Mouse (Mus musculus) CD4-positive helper T cell, adult 2 months (primary cell): ENCODE measurements around the gene Jade2.
"Not testable (repeated sequence)": the region's sequence is repeated elsewhere in the genome, so short reads cannot be mapped to it uniquely, and the experiment has no call there.

Experiments
- DNase-seq: peaks from one replicate; pipeline ENCODE4 v3.0.0-alpha.2; 2012; ENCODE audit warnings: low read depth, missing footprints, low spot score

Jade2 gene

DNA sequence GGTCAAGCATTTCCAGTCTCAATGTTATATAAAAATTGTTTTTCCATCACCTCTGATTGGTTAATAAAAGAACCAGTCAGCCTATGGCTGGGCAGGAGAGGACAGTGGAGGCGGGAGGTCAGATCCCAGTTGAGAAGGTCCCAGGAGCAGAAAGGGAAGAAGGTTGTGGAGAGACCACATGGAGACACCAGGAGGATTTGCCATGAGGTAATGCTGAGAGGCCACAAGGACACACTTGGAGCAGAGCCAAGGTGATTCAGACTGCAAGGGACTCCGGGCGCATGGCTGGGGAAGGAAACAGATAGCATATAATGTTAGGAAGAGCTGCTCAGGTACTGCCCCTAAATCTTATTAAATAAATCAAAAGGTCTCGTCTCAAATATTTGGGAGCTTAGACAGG lies 61.2 kb downstream of the Jade2 start:
- no peak for DNase-seq

GRCm38 (mm10) chr11:51790662-51791061 lies 66.8 kb downstream of the Jade2 start:
- no peak for DNase-seq

DNA sequence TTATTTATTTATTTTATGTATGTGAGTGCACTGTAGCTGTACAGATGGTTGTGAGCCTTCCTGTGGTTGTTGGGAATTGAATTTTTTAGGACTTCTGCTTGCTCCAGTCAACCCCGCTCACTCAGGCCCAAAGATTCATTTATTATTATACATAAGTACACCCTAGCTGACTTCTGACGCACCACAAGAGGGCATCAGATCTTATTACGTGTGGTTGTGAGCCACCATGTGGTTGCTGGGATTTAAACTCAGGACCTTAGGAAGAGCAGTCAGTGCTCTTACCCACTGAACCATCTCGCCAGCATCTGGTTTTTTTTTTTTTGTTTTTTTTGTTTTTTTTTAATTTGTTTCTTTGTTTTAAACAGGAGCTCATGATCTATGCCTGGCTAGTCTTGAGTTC lies 67.7 kb downstream of the Jade2 start:
- not testable (repeated sequence) for DNase-seq

GRCm38 (mm10) chr11:51785926-51786325 lies 71.5 kb downstream of the Jade2 start:
- peak; percentile 60 for DNase-seq

GRCm38 (mm10) chr11:51782721-51783120 lies 74.7 kb downstream of the Jade2 start:
- no peak for DNase-seq

- no peak for DNase-seq
These were observed 76.6 kb downstream of the Jade2 start for GRCm38 (mm10) chr11:51780773-51781267.

DNA sequence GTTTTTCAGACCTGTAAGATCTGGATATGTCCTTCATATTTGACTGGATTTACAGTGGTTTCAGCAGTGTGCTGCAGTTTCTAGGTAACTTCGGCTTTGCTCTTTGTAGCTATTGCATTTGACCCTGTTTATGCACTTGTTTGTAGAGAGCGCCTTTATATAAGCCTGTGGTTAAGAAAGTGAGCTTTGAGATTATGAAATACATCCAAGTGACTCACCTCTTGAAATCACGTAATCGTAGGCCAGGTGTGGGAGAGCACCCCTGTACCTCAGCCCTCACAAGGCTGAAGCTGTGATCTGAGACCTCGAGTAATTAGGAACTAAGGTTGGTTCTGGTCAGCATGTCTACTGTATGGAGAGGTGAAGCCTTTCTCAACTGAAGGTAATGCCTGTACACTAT lies 80.0 kb downstream of the Jade2 start:
- DNase-seq, result no peak

GRCm38 (mm10) chr11:51775507-51775906 lies 81.9 kb downstream of the Jade2 start:
- no peak for DNase-seq

- no peak for DNase-seq
These were observed 89.2 kb downstream of the Jade2 start for GRCm38 (mm10) chr11:51768296-51768695.

DNA sequence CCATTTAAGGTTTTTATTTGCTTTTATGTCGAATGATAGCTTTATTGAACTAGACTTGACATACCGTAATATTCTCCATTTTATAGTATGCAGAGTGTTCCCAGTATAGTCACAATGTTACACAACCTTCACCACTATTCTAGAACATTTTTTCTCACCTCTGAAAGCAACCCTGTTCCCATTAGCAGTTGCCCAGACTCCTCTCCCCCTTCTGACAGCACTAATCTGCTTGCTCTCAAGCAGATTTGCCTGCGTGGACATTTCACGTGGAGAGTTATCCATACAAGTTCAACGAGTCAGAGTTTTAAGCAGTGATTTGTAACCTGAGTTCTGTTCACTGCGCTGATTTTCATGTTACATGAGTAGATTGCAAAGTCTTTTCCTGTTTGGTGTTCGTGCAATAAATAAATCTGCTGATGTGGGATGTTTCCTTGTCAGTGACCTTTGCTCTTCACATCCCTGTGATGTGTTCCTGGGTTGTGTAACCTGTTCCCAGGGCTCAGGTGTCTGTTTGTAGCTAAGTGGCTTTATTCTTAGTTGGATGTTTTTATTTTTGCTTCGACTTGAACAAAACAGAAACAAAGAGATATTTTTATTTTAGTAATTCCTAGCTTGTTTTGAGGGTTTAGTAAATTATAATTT lies 89.8 kb downstream of the Jade2 start:
- DNase-seq, result no peak

- DNase-seq, result no peak
These were observed 92.6 kb downstream of the Jade2 start for GRCm38 (mm10) chr11:51764816-51765215.

DNA sequence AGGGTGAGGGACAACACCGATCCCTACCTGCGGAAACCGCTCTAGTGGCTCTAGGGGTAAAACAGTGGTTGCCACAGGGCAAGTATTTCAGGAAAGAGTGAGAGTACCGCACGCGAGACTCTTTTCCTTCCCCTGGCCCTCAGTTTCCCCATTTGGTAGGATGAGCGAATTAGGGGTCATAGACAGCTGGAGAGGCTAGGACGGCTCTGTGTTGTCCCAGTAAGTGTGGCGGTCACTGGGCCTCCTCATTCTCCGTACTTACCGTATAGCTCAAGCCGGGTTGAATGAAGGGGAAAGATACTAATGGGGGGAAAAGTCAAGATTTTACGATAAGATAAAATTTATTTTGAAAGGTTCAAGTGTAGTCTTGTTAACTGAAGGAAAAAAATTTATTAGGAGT lies 93.5 kb downstream of the Jade2 start:
- no peak for DNase-seq
